Mouse (Mus musculus) liver, adult 2 months (tissue): ENCODE measurements around the gene Eftud2.

Experiments
- CTCF ChIP-seq: fragments of 200-500 bp; IDR thresholded peaks from 2 replicates; pipeline ENCODE4 v1.5.1; 2011; ENCODE audit warnings: low read depth, low read length, control low read depth
- POLR2A ChIP-seq: fragments of 200-500 bp; IDR thresholded peaks from 2 replicates; pipeline ENCODE4 v1.6.1; 2011; ENCODE audit warnings: low read length, control low read depth; ENCODE audit not compliant: insufficient read depth; ENCODE audit errors: extremely low read depth

DNA sequence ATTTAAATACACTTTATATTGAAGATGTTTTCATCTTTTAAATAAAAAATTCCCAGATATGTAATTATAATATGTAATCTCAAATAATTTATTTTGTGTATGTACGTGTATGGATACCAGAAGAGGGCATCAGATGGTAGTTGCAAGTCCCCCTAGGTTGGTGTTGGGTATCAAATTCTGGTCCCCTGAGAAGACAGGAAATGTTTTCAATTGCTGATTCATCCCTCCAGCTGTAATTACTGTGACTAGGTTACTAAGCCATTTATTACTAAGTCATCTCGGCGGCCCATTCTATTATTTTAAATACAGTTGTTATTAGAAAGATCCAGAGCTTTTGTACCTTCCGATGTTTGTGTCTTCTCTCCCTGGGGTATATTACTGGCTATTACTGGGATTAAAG lies 37.3 kb upstream of the Eftud2 start:
- TF ChIP-seq POLR2A (no peak), CTCF (no peak)
